Mouse (Mus musculus) natural killer cell, adult 2 months (primary cell): ENCODE results near the gene Il1r1.

Experiments
- DNase-seq, 2 experiments: peaks; one replicate each; pipeline ENCODE4 v3.0.0; 2022; ENCODE audit warnings: low spot score in 2 of 2

The Il1r1 gene

DNA sequence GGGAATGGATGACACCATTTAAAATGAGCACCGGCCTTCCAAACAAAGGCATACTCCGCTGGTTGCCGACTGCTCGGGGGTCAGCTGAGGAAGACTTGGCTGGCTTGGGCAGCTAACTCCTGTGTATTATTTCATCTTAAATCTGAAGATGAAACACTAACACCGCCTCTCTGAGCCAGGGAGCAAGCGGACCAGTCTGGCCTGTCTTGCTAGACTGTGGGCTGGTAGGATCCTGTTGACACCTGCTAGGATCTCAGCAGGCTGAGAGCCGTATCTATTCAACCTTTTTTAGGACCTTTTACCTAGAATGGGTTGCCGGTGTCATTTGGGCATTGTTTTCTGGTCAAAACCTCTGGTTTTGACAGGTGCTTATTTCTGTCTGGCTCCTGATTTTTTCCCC is 92.8 kb downstream of the Il1r1 start:
- no peak for DNase-seq

DNA sequence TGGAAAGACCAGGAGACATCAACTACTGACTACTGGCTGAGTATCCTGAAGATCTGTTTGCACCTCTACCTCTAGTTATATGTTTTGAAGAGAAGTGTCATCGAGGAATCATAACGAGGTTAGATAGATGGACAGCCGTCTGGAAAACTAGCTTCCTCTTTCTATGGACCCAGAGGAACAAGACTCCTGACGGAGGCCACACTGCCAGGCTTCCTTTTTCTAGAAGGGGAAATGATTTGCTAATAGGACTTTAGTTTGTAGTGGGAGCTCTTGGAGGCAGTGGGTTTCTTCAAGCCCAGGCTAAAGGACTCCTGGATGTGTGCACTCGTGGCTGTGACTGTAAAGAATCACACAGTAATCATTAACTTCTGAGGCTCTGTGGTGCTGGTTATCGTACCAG is 96.9 kb downstream of the Il1r1 start:
- DNase-seq = no peak

DNA sequence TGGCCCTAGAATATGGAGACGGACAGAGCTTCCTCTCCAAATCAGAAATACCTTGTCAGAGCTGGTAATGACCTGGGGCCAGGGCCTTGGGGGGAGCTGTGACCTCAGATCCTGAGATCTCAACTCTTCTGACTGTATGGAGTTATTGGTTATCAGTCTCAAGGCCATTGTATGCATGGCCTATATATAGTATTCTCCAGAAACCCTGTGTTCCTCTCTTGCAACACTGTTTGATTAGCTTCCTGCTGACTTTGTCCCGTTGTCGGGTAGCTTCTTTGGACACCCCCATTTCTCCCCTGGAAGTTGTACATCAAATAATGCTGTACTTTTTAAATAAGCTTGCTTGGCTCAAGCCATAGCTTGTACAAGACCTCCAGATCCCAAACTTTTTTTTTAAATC is 97.7 kb downstream of the Il1r1 start:
- no peak for DNase-seq

DNA sequence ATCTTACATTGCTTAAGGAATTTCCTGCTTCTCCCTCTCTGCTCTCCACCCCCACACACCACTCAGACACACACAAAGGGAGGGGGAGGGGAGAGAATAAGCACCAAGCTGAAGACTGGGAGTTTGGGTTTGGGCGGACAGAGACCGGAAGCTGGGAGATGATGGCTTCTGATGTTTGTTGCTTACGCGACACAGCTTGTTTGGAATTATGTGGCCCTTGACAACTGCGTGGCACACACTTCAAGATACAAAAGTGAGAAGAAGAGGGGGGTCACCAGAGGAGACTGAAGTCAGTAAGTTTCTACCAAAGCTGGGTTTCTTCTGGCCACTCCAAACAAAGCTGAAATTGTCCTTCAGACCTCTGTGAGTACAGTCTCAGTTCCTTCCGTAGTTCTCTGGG is 99.6 kb downstream of the Il1r1 start, which contains the start of gene Il1rl2:
Gene Il1rl2, plus strand, starts transcription at position 154 of the 400 bp plus-strand sequence.
- peak in 1 of 2 experiments; percentile 14 for DNase-seq

DNA sequence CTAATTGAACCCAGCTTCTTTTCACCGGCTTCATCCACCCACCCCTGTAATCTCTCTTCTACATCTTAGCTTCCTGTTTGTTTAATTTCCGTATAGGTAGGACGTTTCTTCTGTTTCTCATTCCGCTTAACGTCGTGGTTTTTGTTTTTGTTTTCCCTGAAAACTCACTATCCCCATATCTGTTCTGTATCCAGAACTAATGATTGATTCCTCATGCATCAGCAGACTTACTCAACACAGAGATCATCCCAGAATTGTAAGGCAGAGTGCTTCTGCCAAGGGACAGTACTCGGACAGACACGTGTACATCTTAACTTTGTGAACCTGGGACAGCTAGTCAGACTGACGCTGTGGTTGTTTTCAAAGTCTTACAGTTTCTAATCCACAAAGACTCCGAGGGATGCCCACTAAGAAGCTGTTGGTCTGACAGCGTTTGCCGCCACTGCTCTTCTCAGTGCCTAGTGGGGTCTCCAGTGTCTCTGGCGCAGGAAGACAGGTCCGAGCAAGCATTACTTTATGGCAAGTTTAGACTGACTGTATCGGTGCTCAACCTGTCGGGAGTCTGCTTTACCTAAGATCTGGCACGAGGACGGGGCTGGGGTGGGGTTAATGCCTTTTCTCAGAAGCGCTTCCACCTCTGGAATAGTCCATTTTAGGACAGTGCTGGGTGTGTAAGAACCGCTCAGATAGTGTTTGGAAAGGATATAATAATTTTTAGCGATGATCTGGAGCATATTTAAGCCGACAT is 100.2 kb downstream of the Il1r1 start:
- DNase-seq = peak; percentile 3

DNA sequence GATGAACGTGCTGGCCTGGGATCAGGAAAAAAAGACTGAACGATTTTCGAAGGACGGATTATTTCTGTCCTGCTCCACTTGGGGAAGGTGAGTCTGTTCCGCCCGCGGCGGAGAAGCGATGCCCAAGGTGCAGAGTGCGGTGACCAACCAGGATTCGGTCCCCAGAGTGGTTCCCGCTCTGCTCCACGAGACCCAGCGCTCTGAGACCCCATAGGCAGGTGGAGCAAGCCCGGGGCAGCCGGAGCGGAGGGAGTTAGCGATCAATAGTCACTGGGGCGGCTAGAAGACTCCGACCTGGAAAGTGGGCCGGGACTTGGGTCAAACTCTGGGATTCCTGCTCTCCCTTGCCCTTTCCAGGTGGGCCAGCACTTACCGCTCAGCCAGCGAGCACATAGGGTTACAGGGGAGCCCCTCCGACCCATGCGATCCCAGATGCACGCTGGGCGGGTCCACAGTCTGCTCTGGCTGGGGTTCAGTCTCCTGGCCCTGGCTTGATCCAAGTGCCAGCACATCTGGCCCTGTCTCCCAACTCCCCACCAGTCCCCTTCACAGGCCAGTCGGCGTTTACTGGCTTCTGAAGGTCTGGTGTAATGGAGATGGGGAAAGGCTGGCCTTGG is 100.9 kb downstream of the Il1r1 start:
- DNase-seq = no peak

DNA sequence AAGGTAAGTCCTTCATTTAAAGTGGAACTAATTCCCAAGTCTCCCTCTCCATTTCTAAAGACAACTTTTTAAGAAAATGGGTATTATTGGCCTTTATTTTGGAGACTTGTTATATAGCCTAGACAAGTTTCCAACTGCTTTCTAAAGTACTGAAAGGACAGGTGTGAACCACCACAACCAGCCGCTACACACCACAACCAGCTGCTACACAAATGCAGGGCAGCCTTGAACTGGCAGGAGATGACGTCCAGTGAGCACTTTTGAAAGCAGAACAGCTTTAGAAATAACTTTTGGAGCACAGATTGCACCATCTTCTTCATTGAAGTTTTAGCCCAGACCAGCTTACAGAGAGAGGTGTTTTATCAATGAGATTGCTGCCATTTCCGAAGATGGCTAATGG is 102.7 kb downstream of the Il1r1 start:
- no peak for DNase-seq

DNA sequence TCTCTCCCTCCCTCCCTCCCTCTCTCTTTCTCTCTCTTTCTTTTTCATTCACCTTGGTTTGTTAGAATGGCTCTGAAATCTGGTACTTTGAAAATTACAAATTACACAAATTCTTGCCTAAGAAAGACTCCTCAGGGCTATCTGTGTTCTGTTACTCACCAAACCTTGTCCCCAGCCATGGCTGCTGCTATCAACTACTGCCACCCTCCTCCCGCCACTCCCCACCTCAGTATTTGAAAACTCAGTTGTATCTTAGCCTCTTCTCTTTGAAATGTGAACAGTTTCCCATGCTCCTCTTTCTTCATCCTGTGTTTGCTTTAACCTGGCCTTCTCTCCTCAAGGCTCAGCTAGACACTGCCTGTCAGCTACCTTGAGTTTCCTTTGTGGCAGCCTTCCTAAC is 104.6 kb downstream of the Il1r1 start:
- no peak for DNase-seq

DNA sequence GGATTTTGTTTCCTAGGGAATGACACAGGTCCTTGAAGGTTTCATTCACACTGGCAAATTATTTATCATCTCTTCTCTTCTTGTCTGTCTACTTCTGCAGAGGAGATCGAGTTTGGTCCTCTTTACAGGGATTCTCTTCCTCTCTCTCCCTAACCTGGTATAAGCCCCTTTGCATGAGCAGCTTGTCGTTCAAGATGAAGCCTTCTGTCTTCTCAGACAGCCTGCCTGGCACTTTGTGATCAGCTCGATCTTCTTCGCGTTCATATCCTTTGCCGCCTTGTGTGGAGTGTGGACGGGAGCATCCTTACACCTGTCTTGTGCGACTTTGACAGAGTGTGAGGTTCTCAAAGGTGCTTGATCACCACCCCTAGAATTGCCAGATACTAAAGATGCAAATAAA is 105.3 kb downstream of the Il1r1 start:
- no peak for DNase-seq

DNA sequence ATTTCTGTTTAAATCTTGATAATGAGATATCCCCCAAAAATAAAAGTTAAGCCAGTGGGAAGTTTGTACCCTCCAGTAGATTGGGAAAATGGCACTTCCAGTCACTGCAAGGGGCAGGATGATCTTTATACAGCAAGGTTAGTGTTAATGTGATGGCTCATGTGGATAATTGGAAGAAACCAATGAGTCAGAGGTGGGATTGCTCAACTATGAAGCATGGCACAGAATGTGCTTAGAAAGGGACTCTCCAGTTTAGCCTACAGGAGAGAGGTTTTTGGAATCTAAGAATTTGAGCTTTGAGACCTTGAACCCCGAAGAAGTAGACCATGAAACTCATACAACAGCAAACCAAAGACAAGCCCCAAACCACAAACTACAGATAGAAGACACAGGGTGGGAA is 114.5 kb downstream of the Il1r1 start:
- DNase-seq = no peak

DNA sequence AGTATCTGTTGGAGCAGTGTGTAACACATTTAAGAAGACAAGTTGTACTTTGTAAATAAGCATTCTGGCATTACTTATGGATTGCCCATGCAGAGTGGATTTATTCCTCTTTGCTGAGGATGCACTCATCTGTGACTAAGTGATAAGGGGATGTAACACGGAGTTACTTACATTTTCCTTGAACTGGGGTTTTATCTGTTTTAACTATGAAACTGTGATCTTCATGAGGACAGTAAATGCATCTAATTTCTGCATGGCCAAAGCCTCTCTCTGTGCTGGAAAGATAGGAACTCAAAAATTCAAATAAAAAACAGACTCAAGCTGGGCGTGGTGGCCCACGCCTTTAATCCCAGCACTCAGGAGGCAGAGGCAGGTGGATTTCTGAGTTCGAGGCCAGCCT is 115.2 kb downstream of the Il1r1 start:
- no peak for DNase-seq

DNA sequence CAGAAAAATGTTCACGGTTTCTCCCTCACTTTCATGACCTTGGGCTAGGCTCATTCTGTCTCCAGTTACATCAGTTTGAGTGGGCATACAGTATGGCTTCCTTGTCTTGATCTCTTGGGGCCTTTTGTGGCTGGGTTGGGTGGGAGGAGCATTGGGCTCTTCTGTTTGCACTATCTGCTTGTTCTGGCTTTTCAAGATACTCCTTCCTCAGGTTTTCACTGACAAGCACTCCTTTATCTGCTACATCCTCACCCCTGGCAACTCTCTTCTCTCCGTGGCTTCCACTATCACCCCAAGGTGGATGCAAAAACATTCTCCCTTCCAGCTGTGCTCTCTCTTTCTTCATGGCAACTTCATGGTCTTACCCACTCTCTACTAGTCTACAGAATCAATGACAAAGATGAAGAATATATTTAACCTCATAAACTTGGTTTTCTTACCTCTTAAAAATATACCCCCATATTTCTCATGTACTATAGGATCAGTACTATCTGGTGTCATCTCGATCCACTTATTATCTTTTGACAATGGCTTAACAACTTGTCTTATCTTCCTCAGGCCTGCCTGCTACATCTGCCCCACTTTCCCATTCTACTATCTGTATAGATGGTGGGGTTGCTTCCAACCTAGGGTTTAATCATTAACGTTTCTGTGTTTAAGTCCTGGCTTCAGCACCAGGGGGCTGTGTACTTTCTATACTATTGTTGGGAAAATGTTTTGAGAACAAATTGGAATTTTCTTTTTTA is 127.5 kb downstream of the Il1r1 start:
- DNase-seq = no peak

DNA sequence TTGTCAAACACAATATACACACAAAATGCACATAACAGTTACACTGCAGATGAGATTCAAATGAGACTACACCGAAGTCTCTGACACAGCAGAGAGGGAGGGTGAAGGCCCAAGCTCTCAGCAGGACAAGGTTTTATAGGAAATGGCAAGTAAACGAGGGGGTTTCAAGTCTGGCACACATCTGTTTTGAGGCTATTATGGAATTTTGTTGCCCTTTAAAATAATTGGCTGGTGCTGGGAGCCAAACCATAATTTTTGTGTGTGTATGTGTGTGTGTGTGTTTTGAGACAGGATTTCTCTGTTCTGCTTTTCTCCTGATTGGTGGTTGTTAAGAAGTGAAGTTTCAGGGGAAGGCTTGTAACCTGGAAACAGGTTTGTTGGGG is 128.0 kb downstream of the Il1r1 start:
- DNase-seq = no peak

DNA sequence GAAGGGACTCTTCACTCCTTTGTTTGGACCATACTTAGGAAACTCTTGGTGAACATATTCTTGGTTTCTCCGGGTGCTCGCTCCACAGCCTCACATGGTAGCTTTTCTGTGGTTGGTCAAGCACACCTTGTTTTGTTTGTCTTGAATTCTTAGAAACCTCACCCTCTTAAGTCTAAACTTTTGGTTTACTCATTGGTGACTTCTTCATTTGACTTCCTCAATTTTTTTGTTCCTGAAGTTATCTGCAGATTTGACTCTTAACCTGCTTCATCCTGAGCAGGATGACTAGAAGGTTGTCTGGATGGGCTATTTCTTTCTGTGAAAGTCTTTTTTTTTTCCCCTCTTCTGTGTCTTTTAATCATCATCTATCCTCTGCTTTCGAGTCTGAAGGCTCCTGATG is 129.8 kb downstream of the Il1r1 start:
- no peak for DNase-seq

DNA sequence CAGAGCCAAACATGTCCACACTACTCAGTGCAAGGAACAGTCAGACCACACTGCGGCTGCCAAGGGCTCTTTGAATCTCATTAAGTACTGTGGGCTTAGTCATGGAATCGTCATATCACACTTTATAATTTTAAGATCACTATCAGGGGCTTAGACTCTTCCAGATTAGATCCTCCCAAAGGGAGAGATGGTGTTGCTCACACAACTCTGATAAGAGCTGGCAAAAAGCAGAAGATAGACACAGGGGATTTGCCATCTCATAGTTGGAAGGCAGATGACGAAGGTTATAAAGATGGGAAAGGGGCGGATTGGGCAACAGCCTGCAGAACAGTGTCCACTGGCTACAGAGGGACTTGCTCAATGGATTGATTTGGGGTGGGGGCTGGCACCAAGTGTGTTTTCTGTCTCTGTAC is 130.6 kb downstream of the Il1r1 start:
- DNase-seq = no peak

DNA sequence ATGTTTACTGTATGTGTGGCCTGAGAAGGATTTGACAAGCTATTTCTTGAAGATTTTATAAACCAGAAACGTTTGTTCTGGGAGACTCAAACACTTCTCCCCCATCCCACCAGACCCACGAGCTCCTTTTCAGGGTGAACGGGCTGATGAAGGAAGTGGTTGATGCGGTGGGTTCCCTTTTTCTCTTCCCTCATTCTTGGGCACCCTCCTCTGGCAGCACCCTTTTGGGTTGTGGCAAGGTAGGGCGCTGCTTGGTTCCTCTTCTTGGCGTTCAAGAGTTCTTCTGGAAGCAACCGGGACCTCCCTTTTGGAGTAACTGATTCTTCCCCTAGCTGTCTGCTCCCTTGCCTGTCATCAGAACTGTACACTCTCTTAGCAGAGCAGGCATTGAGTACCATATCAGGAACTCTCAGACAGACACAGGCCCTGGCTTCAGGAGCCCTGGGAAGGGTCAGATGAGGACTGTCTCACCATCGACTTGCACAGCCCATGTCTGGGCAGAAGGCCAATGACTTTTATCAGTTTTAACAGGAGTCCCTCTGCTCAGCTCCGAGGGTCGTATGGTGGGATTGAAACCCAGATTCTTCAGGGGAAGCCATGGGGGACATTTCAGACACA is 131.1 kb downstream of the Il1r1 start:
- DNase-seq = no peak

DNA sequence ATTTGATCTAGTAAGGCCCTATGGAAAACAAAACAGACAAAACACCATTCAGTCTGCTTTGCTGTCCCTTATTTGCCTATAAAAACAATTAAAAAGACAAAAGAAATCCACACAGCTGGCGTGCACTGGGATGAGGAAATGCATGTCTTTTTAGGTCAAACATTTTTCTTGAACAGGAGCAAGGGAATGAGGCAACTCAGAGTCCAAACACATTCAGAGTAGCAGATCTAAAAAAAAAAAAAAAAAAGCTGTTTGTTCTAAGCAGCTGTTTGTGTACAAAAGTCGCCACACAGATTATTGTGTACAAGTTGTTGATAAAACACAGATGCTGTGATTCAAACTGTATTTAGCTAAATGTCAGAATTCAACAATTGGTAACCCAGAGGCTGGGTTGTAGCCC is 133.0 kb downstream of the Il1r1 start:
- DNase-seq = no peak

DNA sequence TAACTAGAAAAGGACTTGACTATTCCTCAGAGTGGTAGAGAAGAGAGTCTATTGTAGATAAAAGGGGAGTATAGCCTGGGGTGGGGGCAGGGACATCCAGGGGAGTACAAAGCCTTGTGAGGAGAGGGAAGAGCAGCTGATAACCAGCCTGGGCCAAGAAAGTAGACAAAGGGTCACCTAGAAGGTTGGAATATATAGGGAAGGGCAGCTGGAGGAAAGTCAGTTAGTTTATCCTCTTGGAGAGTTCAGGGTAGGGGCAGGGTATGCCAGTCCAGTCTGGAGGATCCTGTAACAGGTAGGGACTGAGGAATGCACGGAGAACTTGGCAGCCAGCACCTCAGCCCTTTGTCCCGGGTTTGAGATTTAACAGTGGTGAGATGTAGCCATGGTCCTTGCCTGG is 133.5 kb downstream of the Il1r1 start:
- no peak for DNase-seq

DNA sequence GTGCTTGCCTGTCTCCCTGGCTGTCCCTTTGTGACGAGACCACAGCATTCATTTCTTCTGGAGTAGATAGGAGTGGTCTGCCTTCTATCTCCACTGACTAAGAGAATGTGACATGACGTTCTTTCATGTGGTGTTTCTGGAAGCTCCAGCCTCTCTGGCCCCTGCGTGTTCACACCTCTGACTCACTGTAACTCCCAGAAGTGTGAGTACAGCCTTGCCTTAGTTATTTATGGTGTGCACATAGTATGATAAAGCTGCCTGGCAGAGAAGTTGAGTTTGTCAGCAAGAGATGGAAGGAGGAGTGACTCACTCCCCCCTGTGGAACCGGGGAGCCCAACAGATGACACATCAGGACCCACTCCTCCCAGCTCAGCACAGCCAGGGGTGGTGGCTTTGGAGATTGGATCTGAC is 133.9 kb downstream of the Il1r1 start:
- peak in 1 of 2 experiments; percentile 40 for DNase-seq

DNA sequence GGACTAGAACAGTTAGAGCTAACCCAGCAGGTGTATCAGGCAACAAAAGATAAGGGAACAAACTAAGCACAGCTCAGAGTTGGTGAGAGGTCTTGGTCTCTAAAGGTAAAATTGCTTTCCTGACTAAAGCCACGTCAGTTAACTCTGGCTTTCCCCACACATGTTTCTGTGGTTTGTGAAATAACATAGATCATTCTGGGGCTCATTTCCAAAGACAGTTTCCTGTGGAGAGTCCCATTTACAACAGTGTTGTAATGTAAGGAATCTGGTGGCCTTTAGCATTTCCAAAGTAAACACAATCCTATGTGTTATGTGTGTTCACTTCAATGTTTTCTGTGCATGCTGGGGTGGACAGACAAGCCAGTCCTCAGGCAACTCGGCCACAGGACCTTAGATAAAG is 134.9 kb downstream of the Il1r1 start:
- DNase-seq = no peak

DNA sequence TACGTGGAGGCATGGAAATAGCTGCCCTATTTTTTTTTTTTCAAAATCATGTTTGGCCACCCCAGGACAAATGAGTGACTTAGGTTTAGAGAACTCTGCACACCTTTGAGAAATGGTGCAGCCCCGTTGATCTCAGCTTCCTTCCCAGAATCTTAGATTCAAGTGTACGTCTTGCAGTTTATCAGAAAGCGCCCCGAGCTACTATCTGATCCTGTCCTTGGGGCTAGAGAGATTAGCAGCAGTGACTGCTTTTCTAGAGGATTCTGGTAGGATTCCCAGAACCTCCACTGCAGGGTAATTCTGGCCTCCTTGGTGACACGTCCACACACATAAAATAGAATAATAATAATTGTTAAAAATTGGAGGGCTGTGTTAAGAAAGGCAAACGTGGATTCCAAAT is 136.1 kb downstream of the Il1r1 start:
- no peak for DNase-seq

DNA sequence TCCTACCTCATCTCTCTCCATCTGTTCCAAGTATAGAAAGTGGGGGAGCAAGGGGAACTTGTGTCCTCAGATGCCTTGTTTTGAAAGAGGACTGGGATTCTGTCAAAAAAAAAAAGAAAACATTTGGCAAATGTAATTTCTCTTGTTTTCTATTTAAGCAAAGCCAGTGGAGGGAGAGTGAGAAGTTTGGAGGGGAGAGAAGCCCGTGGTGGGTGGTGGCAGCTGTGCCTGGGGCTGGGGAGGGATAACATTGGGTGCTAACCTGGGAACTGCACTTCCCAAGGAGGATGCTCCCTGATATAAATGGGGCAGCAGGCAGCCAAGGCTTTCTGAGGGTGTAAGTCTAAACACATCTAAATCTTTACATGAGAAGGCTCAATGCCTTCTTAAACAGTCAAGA is 136.7 kb downstream of the Il1r1 start:
- DNase-seq = no peak

DNA sequence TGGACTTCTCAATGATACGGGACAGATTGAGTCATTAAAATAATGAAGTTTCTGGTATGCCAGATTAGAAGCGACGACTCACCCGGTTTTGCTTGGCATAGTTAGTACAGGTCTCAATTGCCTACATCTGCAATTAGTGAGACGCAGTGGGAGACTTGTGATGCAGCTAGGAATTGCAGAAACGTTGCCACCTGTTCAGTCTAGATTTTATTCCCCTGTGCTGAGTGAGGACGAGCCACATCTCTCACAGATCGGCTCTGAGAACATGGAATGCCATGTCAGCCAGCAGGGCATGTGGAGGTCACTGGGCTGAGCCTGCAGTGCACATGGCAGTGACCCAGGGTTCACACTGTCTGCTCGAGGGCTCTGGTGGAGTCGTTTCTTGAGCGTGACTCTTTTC is 137.9 kb downstream of the Il1r1 start:
- no peak for DNase-seq
